In genomic region chr5:17174562-17174961, GRCm38 (mm10) we compare ENCODE assay signal across 13 mouse cellular contexts.
"Had no signal": no experiment of that assay in that cellular context is flagged by ENCODE, and none has a peak within 500 bp of the region (broad histone marks: within the 10 kb centered on the region; RNA-seq: fewer than 3 reads in every experiment).

No protein-coding gene starts in this region.

- DNase-seq: kidney, adult 9 months; kidney, postnatal 36 days; layer of hippocampus, adult 9-11 months; layer of hippocampus, postnatal 36 days; right cerebral cortex, adult 18-20 months; right cerebral cortex, postnatal 25 days; thymus, postnatal 4 days had no signal

- H3K27me3 ChIP-seq: limb, embryonic 12.5 days; liver, embryonic 12.5 days; lung, embryonic 15.5 days; midbrain, embryonic 13.5 days; neural tube, embryonic 15.5 days had no signal

- H3K36me3 ChIP-seq: limb, embryonic 12.5 days; liver, embryonic 12.5 days; lung, embryonic 15.5 days; midbrain, embryonic 13.5 days; neural tube, embryonic 15.5 days had no signal

- H3K9ac ChIP-seq: limb, embryonic 12.5 days; liver, embryonic 12.5 days; lung, embryonic 15.5 days; midbrain, embryonic 13.5 days; neural tube, embryonic 15.5 days had no signal

- H3K4me2 ChIP-seq: limb, embryonic 12.5 days; liver, embryonic 12.5 days; lung, embryonic 15.5 days; midbrain, embryonic 13.5 days; neural tube, embryonic 15.5 days had no signal

- H3K4me1 ChIP-seq: limb, embryonic 12.5 days; liver, embryonic 12.5 days; lung, embryonic 15.5 days; midbrain, embryonic 13.5 days; neural tube, embryonic 15.5 days had no signal

- H3K4me3 ChIP-seq: limb, embryonic 12.5 days; liver, embryonic 12.5 days; lung, embryonic 15.5 days; midbrain, embryonic 13.5 days; neural tube, embryonic 15.5 days had no signal

- H3K27ac ChIP-seq: kidney, postnatal 0 days; limb, embryonic 12.5 days; liver, embryonic 12.5 days; lung, embryonic 15.5 days; midbrain, embryonic 13.5 days; neural tube, embryonic 15.5 days had no signal

- ATAC-seq: liver, embryonic 12.5 days; midbrain, embryonic 13.5 days had no signal

- H3K9me3 ChIP-seq: limb, embryonic 12.5 days; liver, embryonic 12.5 days; lung, embryonic 15.5 days; midbrain, embryonic 13.5 days; neural tube, embryonic 15.5 days had no signal
